Mouse (Mus musculus) CH12.LX (cell line): ENCODE data around the gene Atrnl1. TPM values are rescaled to one million over a fixed set of nuclear protein-coding genes. Genes with fewer than 3 reads are reported as not detected.

ENCODE experiments used
- DNase-seq: peaks from one replicate; pipeline ENCODE4 v3.0.0-alpha.2; 2013; ENCODE audit errors: extremely low read depth
- H3K27ac ChIP-seq: 2 replicates; pipeline ENCODE4 v1.5.1; 2012; ENCODE audit warnings: low read depth, mild to moderate bottlenecking, control low read depth, moderate library complexity; ENCODE audit not compliant: insufficient read depth
- H3K27me3 ChIP-seq: replicated peaks from 2 replicates; pipeline ENCODE3; 2012; ENCODE audit warnings: inconsistent platforms
- H3K36me3 ChIP-seq, 2 experiments: replicated peaks in 1 of 2; 2 replicates each; pipeline versions ENCODE3 to v1.6.1; 2012; ENCODE audit warnings: inconsistent platforms in 1 of 2, low read length in 1 of 2, mild to moderate bottlenecking in 1 of 2, mixed read lengths in 1 of 2, moderate library complexity in 1 of 2; ENCODE audit not compliant: control insufficient read depth in 1 of 2, insufficient read depth in 1 of 2
- H3K4me1 ChIP-seq, 2 experiments: 2 replicates each; pipeline ENCODE4 v1.6.1; 2012; ENCODE audit warnings: inconsistent platforms in 1 of 2, moderate library complexity in 1 of 2; ENCODE audit not compliant: insufficient read depth in 2 of 2, control insufficient read depth in 1 of 2
- H3K4me2 ChIP-seq: 2 replicates; pipeline ENCODE4 v1.6.1; 2012; ENCODE audit warnings: low read depth, mild to moderate bottlenecking, control low read depth; ENCODE audit not compliant: poor library complexity, insufficient read depth, severe bottlenecking
- H3K4me3 ChIP-seq, 3 experiments: fragments of 150-350 bp in 1 of 3; sonication (generic) in 1 of 3; replicated peaks in 1 of 3; 2 replicates each; pipeline versions ENCODE3 to v1.5.1; 2011 to 2012; ENCODE audit warnings: low read depth in 2 of 3, low read length in 2 of 3, mild to moderate bottlenecking in 2 of 3, moderate library complexity in 2 of 3, control low read depth in 1 of 3, improper control_type of control experiment in 1 of 3, inconsistent platforms in 1 of 3, mixed read lengths in 1 of 3; ENCODE audit not compliant: poor library complexity in 1 of 3
- H3K79me2 ChIP-seq: replicated peaks from 2 replicates; pipeline ENCODE4 v1.6.1; 2012; ENCODE audit warnings: mild to moderate bottlenecking, moderate library complexity; ENCODE audit not compliant: control insufficient read depth, poor library complexity, insufficient read depth, severe bottlenecking; ENCODE audit errors: extremely low read depth
- H3K9ac ChIP-seq: 2 replicates; pipeline ENCODE4 v1.6.1; 2012; ENCODE audit warnings: low read depth, mild to moderate bottlenecking, control low read depth, moderate library complexity; ENCODE audit not compliant: insufficient read depth
- H3K9me3 ChIP-seq: replicated peaks from 2 replicates; pipeline ENCODE3; 2012; ENCODE audit warnings: low read length, inconsistent platforms, mixed read lengths
- BHLHE40 ChIP-seq: IDR thresholded peaks from 2 replicates; pipeline ENCODE4 v1.6.1; 2011; ENCODE audit warnings: mild to moderate bottlenecking, low read depth, low read length, improper control_type of control experiment
- CHD2 ChIP-seq: IDR thresholded peaks from 2 replicates; pipeline ENCODE4 v1.6.1; 2011; ENCODE audit warnings: low read length, improper control_type of control experiment
- E2F4 ChIP-seq: IDR thresholded peaks from 2 replicates; pipeline ENCODE4 v1.6.1; 2011; ENCODE audit warnings: low read depth, low read length, improper control_type of control experiment; ENCODE audit not compliant: insufficient replicate concordance
- ELF1 ChIP-seq: IDR thresholded peaks from 2 replicates; pipeline ENCODE4 v1.6.1; 2014; ENCODE audit warnings: low read depth, mild to moderate bottlenecking, inconsistent platforms, low read length, improper control_type of control experiment
- EP300 ChIP-seq: IDR thresholded peaks from 2 replicates; pipeline ENCODE4 v1.6.1; 2011; ENCODE audit warnings: low read length, improper control_type of control experiment
- ETS1 ChIP-seq: conservative IDR thresholded peaks from 2 replicates; pipeline ENCODE4 v1.6.1; 2012; ENCODE audit warnings: low read depth, mild to moderate bottlenecking, inconsistent platforms, low read length, improper control_type of control experiment, moderate library complexity
- MAFK ChIP-seq: IDR thresholded peaks from 2 replicates; pipeline ENCODE4 v1.6.1; 2011; ENCODE audit warnings: low read length, improper control_type of control experiment; ENCODE audit not compliant: insufficient replicate concordance
- MAZ ChIP-seq: IDR thresholded peaks from 2 replicates; pipeline ENCODE4 v1.6.1; 2012; ENCODE audit warnings: low read depth, mild to moderate bottlenecking, inconsistent platforms, low read length, improper control_type of control experiment, moderate library complexity
- NELFE ChIP-seq: IDR thresholded peaks from 2 replicates; pipeline ENCODE4 v1.6.1; 2011; ENCODE audit warnings: low read depth, low read length, improper control_type of control experiment
- NRF1 ChIP-seq: IDR thresholded peaks from 2 replicates; pipeline ENCODE4 v1.6.1; 2014; ENCODE audit warnings: low read depth, mild to moderate bottlenecking, inconsistent platforms, low read length, improper control_type of control experiment, moderate library complexity
- POLR2A ChIP-seq: IDR thresholded peaks from 2 replicates; pipeline ENCODE4 v1.6.1; 2011; ENCODE audit warnings: low read depth, mild to moderate bottlenecking, improper control_type of control experiment, low read length
- POLR2AphosphoS2 ChIP-seq: IDR thresholded peaks from 2 replicates; pipeline ENCODE4 v1.6.1; 2011; ENCODE audit warnings: low read depth, low read length, improper control_type of control experiment
- SIN3A ChIP-seq: IDR thresholded peaks from 2 replicates; pipeline ENCODE4 v1.6.1; 2012; ENCODE audit warnings: low read length, improper control_type of control experiment, inconsistent platforms
- TBP ChIP-seq: conservative IDR thresholded peaks from 2 replicates; pipeline ENCODE4 v1.6.1; 2011; ENCODE audit warnings: low read depth, low read length, improper control_type of control experiment
- TCF12 ChIP-seq: IDR thresholded peaks from 2 replicates; pipeline ENCODE4 v1.6.1; 2014; ENCODE audit warnings: low read depth, mild to moderate bottlenecking, inconsistent platforms, low read length, improper control_type of control experiment
- UBTF ChIP-seq: IDR thresholded peaks from 2 replicates; pipeline ENCODE4 v1.6.1; 2012; ENCODE audit warnings: low read depth, mild to moderate bottlenecking, inconsistent platforms, low read length, improper control_type of control experiment, moderate library complexity
- USF1 ChIP-seq: IDR thresholded peaks from 2 replicates; pipeline ENCODE4 v1.6.1; 2014; ENCODE audit warnings: low read depth, mild to moderate bottlenecking, inconsistent platforms, low read length, improper control_type of control experiment
- ZKSCAN1 ChIP-seq: IDR thresholded peaks from 2 replicates; pipeline ENCODE4 v1.6.1; 2012; ENCODE audit warnings: low read depth, inconsistent platforms, low read length, improper control_type of control experiment, borderline replicate concordance
- ZMIZ1 ChIP-seq: IDR thresholded peaks from 2 replicates; pipeline ENCODE4 v1.6.1; 2012; ENCODE audit warnings: low read depth, mild to moderate bottlenecking, inconsistent platforms, low read length, improper control_type of control experiment
- ZNF384 ChIP-seq: IDR thresholded peaks from 2 replicates; pipeline ENCODE4 v1.6.1; 2012; ENCODE audit warnings: low read depth, low read length, improper control_type of control experiment, inconsistent platforms
- dilution Hi-C: fragments of 300-500 bp; cut with MboI; formaldehyde crosslinking; loops from 2 replicates; pipeline ENCODE4 v1.14.3; 2020; ENCODE audit warnings: low sequenced_read_pairs; ENCODE audit not compliant: extremely low pct_unique_long_range_greater_than_20kb, extremely low pct_ligation_motif_present
- in situ Hi-C: fragments of 300-500 bp; cut with MboI; formaldehyde crosslinking; loops from 3 replicates; pipeline ENCODE4 v1.14.3; 2019; ENCODE audit warnings: low sequenced_read_pairs, low pct_ligation_motif_present, low pct_unique_long_range_greater_than_20kb, mixed read lengths
- polyA plus RNA-seq: library from polyadenylated mRNA; unstranded; fragments of >175 nt; gene quantifications from 2 replicates; pipeline ENCODE4 v1.2.1, GENCODE M21; 2012; ENCODE audit warnings: low read depth; ENCODE audit not compliant: insufficient read length
- total RNA-seq, 2 experiments: library from RNA; depleted of rRNA; stranded (reverse); fragments of 300-350 nt in 1 of 2; fragments of >200 nt in 1 of 2; gene quantifications; 2 replicates each; pipeline ENCODE4 v1.2.3; 2012 to 2014

Atrnl1 gene
- total and polyA plus RNA-seq, 3 experiments = 1.9 TPM

DNA sequence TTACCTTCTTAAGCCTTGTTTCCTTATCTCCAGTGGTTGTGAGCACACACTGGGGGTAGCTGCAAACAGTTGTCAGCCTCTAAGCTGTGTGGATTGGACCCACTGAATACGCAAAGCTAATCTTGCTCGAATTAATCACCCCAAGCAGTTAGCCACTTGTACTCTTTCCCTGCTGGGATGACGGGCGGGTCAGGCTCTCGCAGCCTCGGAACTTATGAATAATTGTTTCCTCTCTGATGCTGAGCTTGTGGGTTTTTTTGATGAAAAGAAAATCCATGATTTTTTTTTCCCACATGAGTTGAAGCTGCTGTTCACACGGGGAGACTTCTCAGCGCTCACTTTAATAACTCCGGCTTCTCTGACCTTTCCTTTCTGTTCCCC, 554.8 kb downstream of the Atrnl1 start:
- H3K4me2 ChIP-seq = no peak overlapping the region
- no peak overlapping the region for H3K4me3 ChIP-seq
- no peaks in the 10 kb centered on the region for H3K4me1 ChIP-seq
- DNase-seq = no peak
- H3K79me2 ChIP-seq = no peaks in the 10 kb centered on the region
- TF ChIP-seq ZNF384 (no peak), NELFE (no peak), CHD2 (no peak), SIN3A (no peak), POLR2A (no peak)
- no peaks in the 10 kb centered on the region for H3K27me3 ChIP-seq
- H3K9ac ChIP-seq = no peak overlapping the region
- H3K36me3 ChIP-seq = no peaks in the 10 kb centered on the region
- H3K27ac ChIP-seq = no peak overlapping the region
- no peaks in the 10 kb centered on the region for H3K9me3 ChIP-seq
- dilution Hi-C loops (no loop called here), in situ Hi-C loops (no loop called here)

DNA sequence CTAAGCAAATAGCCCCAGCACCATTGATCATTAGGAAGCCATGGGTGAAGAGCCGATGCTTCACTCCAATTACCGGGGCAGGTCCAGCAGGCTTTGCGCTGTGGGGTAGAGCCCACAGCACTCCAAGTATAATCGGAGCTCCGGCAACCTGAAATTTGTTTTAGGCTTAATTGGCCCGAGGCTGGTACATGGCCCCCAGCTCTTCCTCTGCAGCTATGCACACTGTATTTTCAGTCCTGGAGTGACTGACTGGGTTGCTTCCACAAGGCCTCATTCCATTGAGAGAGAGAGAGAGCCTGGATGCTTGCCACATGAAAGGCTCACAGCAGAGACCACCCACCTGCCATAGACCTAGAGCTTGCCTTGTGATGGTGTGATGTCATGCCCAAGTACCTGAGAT, 555.3 kb downstream of the Atrnl1 start:
- no peak for DNase-seq

DNA sequence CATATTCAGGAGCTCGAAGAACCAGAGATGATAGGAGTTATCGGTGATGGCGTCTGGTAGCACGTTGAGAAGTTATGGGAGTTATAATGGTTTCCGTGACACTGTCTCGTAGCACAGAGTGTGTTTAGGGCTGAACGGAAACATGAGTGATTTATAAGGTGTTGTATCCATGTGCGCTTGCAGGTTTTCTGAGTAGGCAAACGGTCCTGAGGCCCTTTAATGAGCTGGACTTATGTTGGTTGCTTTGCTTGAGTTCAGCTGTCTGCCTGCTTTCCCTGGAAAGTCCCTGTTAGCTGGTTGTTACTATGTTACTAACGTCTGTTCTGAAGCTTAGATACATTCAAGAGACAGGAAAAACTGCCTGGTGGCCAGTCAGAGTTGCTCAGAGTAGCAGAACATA, 567.6 kb downstream of the Atrnl1 start:
- TF ChIP-seq SIN3A (no peak), ETS1 (no peak), TCF12 (no peak), ZNF384 (no peak), UBTF (no peak), NELFE (no peak), POLR2AphosphoS2 (no peak)
- H3K36me3 ChIP-seq = no peaks in the 10 kb centered on the region
- H3K9ac ChIP-seq = no peak overlapping the region
- H3K4me3 ChIP-seq = no peak overlapping the region
- H3K4me2 ChIP-seq = peak overlapping the region; percentile 55; the same call in 1 of the 2 replicates
- H3K27ac ChIP-seq = no peak overlapping the region
- H3K79me2 ChIP-seq = no peaks in the 10 kb centered on the region
- no peak for DNase-seq
- H3K27me3 ChIP-seq = no peaks in the 10 kb centered on the region
- H3K9me3 ChIP-seq = no peaks in the 10 kb centered on the region
- dilution Hi-C loops (no loop called here), in situ Hi-C loops (no loop called here)
- peaks cover 0 to 31% of the 10 kb centered on the region in 2 experiments; a peak in 3 of 4 replicates for H3K4me1 ChIP-seq

More for the DNA sequence above, 555.3 kb downstream of the Atrnl1 start:
- Histone ChIP-seq H3K9me3 (no peaks in the 10 kb centered on the region), H3K36me3 (no peaks in the 10 kb centered on the region), H3K79me2 (no peaks in the 10 kb centered on the region), H3K9ac (no peak overlapping the region), H3K4me3 (no peak overlapping the region), H3K4me2 (no peak overlapping the region), H3K4me1 (no peaks in the 10 kb centered on the region), H3K27ac (no peak overlapping the region), H3K27me3 (no peaks in the 10 kb centered on the region)
- dilution Hi-C loops (no loop called here), in situ Hi-C loops (no loop called here)
- TF ChIP-seq MAZ = no peak
- no peak for TF ChIP-seq NRF1
- TF ChIP-seq TBP = no peak
- TF ChIP-seq POLR2A = no peak
- TF ChIP-seq TCF12 = no peak
- TF ChIP-seq MAFK = no peak
- no peak for TF ChIP-seq EP300
- TF ChIP-seq ELF1 = no peak
- no peak for TF ChIP-seq USF1
- no peak for TF ChIP-seq ZKSCAN1
- no peak for TF ChIP-seq E2F4
- TF ChIP-seq BHLHE40 = no peak
- TF ChIP-seq UBTF = no peak
- TF ChIP-seq ZMIZ1 = no peak
- TF ChIP-seq ZNF384 = no peak
